Mouse (Mus musculus) limb, embryonic 10.5 days (tissue): ENCODE measurements around the gene 1700012P22Rik. TPM values are rescaled to one million over a fixed set of nuclear protein-coding genes. Genes with fewer than 3 reads are reported as not detected.

ENCODE experiments used
- DNase-seq: peaks from one replicate; pipeline ENCODE4 v3.0.0-alpha.2; 2017; ENCODE audit warnings: low spot score
- H3K27ac ChIP-seq: fragments of 300-500 bp; sonication (generic); 2 replicates; pipeline ENCODE4 v1.5.1; 2016; ENCODE audit warnings: mild to moderate bottlenecking
- H3K27me3 ChIP-seq: fragments of 300-500 bp; sonication (generic); 2 replicates; pipeline ENCODE4 v1.6.1; 2016; ENCODE audit warnings: low read depth, mild to moderate bottlenecking; ENCODE audit not compliant: poor library complexity, severe bottlenecking
- H3K36me3 ChIP-seq: fragments of 300-500 bp; sonication (generic); 2 replicates; pipeline ENCODE4 v1.6.1; 2016; ENCODE audit warnings: mild to moderate bottlenecking, moderate library complexity
- H3K4me1 ChIP-seq: fragments of 300-500 bp; sonication (generic); 2 replicates; pipeline ENCODE4 v1.6.1; 2016
- H3K4me3 ChIP-seq: fragments of 300-500 bp; sonication (generic); 2 replicates; pipeline ENCODE4 v1.5.1; 2016; ENCODE audit warnings: mild to moderate bottlenecking, moderate library complexity
- H3K9me3 ChIP-seq: fragments of 300-500 bp; sonication (generic); replicated peaks from 2 replicates; pipeline ENCODE4 v1.6.1; 2016; ENCODE audit warnings: mild to moderate bottlenecking
- WGBS: fragments of 180-500 bp; shearing (Covaris S2); methylation state at CpG from one replicate; pipeline ENCODE4 v1.1.7; 2016; 5-methylcytosine and 5-hydroxymethylcytosine counted together
- polyA plus RNA-seq: library from polyadenylated mRNA; unstranded; fragments of >200 nt; fragmentation: Nextera tagmentation; extraction: Ambion mirVana; gene quantifications from 2 replicates; pipeline ENCODE4 v1.2.1, GENCODE M21; 2016

Gene 1700012P22Rik
- polyA plus RNA-seq, 1 experiment from 2014 or later, result not detected

DNA sequence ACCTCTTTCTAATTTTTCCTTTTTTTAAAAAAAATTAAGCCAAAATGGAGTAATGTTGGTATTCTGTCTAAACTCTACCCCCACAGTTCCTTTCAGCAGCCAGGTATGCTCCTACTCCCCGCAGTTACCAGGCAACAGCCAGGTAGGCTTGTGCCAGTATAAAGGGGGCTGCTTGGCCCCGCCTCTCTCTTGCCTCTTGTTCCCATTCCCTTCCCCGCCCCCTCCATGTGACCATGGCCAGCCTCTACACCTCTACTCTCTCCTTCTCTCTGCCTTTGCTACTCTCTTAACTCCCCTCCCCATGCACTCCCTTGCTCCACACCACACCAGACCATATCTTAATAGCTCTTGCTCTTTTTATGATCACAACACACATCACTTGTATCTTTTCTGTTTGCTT, 32.3 kb downstream of the 1700012P22Rik start:
- DNase-seq, result no peak
- Histone ChIP-seq H3K4me3 (no peak overlapping the region), H3K4me1 (peaks cover 7% of the 10 kb centered on the region), H3K9me3 (no peaks in the 10 kb centered on the region), H3K27ac (no peak overlapping the region), H3K36me3 (no peaks in the 10 kb centered on the region), H3K27me3 (no peaks in the 10 kb centered on the region)
- 59% methylated on average over 3 of the region's 3 CpGs for WGBS

DNA sequence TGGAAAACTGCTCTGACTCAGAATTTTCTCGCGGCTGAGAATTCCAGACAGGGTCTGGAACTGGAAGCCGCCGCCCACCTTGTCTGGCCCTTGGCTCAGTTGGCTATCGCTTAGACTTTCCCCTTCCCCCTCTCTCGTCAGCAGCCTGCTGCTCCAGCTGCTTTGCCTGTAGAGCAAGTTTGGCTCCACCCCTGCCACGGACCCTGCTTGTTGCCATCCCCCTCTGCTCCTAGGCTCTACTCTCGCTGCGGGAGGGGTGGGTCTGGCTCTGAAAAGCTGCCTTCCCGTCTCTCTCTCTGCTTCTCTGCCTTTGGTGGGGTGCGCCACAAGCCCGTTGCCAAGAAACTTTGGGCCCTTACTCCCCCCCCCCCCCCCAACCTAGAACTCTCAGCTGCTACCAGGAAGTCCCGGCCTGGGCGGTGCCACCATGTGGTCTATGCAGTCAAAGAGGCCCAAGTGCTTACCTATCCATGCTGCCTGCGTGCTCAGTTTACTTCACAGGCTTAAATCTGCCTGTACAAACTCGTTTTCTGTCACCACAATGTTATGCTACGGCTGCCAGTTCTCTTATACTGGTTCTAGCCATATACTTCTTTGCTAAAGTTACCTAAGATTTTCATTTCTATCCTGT, 34.0 kb downstream of the 1700012P22Rik start:
- Histone ChIP-seq H3K4me1 (peaks cover 7% of the 10 kb centered on the region), H3K9me3 (no peaks in the 10 kb centered on the region), H3K27ac (peak overlapping the region; percentile 83), H3K4me3 (peak overlapping the region; percentile 50), H3K36me3 (no peaks in the 10 kb centered on the region), H3K27me3 (no peaks in the 10 kb centered on the region)
- 7% methylated on average over 17 of the region's 17 CpGs for WGBS
- DNase-seq, result peak; percentile 71

GRCm38 (mm10) chr4:144402712-144403111, 35.9 kb downstream of the 1700012P22Rik start:
- H3K36me3 ChIP-seq, result no peaks in the 10 kb centered on the region
- DNase-seq, result no peak
- no peaks in the 10 kb centered on the region for H3K9me3 ChIP-seq
- no peak overlapping the region for H3K27ac ChIP-seq
- peaks cover 7% of the 10 kb centered on the region for H3K4me1 ChIP-seq
- WGBS, result 72% methylated on average over 4 of the region's 4 CpGs
- H3K27me3 ChIP-seq, result no peaks in the 10 kb centered on the region
- H3K4me3 ChIP-seq, result no peak overlapping the region

- DNase-seq, result no peak
- no peak overlapping the region for H3K4me3 ChIP-seq
- WGBS, result 33% methylated on average over 3 of the region's 3 CpGs
- no peaks in the 10 kb centered on the region for H3K36me3 ChIP-seq
- no peaks in the 10 kb centered on the region for H3K9me3 ChIP-seq
- no peaks in the 10 kb centered on the region for H3K27me3 ChIP-seq
- no peak overlapping the region for H3K27ac ChIP-seq
- H3K4me1 ChIP-seq, result no peaks in the 10 kb centered on the region
These were observed 42.3 kb downstream of the 1700012P22Rik start for GRCm38 (mm10) chr4:144396316-144396715.

DNA sequence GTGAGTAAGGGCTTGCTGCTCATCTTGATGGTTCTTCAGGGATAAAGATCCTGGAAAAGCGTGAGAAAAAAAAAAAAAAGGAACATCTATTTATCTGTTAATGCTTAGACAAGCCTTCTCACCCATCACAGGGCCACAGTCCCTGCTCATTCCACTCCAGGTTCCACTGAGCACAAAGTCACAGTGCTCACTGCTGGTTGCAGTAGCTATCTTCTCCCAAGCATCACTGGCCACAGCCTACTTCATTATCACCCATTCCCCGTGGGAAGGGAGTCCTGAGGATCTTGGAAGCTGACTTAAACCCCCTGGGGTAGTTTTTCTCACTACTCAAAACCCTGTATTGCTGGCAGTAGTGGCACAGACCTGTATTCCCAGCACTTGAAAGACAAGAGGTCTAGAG, 60.7 kb downstream of the 1700012P22Rik start, which contains the start of gene Pramef20:
Pramef20 (minus strand) TSS at position 23 of the 400 bp plus-strand sequence.
- no peak for DNase-seq
- Histone ChIP-seq H3K4me3 (no peak within 1 kb of the TSS), H3K27ac (no peak within 1 kb of the TSS), H3K9me3 (no peaks in the 10 kb centered on the region), H3K4me1 (no peaks in the 10 kb centered on the region), H3K36me3 (no peaks in the 10 kb centered on the region), H3K27me3 (no peaks in the 10 kb centered on the region)
- 56% methylated on average over 2 of the region's 2 CpGs for WGBS

Other genes with a start within 250 kb of the 1700012P22Rik start
- gene Oog2, start 248.1 kb downstream of the 1700012P22Rik start, polyA plus RNA-seq, result not detected in 2 replicates
- not detected in 2 replicates for gene C87977, start 225.5 kb downstream of the 1700012P22Rik start, polyA plus RNA-seq
- not detected in 2 replicates for gene Pramel5, start 158.3 kb downstream of the 1700012P22Rik start, polyA plus RNA-seq
- not detected in 2 replicates for gene Gm13128, start 108.5 kb downstream of the 1700012P22Rik start, polyA plus RNA-seq
- gene Gm13119, start 80.8 kb downstream of the 1700012P22Rik start, polyA plus RNA-seq, result not detected in 2 replicates
- gene Pramef20, start 60.8 kb downstream of the 1700012P22Rik start, polyA plus RNA-seq, result not detected in 2 replicates
- gene Pramef12, start 30.3 kb downstream of the 1700012P22Rik start, polyA plus RNA-seq, result 0.13 and 0.14 TPM in 2 replicates
- not detected in 2 replicates for gene Gm9944, start 14.5 kb upstream of the 1700012P22Rik start, polyA plus RNA-seq
- not detected in 2 replicates for gene Aadacl3, start 25.0 kb upstream of the 1700012P22Rik start, polyA plus RNA-seq
- not detected in 2 replicates for gene 9430007A20Rik, start 81.0 kb upstream of the 1700012P22Rik start, polyA plus RNA-seq
- gene Gm13124, start 126.4 kb upstream of the 1700012P22Rik start, polyA plus RNA-seq, result not detected in 2 replicates
- not detected in 2 replicates for gene Aadacl4, start 174.9 kb upstream of the 1700012P22Rik start, polyA plus RNA-seq
- not detected in 2 replicates for gene Gm436, start 247.6 kb upstream of the 1700012P22Rik start, polyA plus RNA-seq